Mouse (Mus musculus) lung, adult 2 months (tissue): Measurements from ENCODE around the gene Nudt4. TPM values are rescaled to one million over a fixed set of nuclear protein-coding genes. Genes with fewer than 3 reads are reported as not detected.

Source experiments
- DNase-seq: peaks from one replicate; pipeline ENCODE4 v3.0.0; 2022
- H3K4me1 ChIP-seq: fragments of 200-500 bp; 2 replicates; pipeline ENCODE4 v1.6.1; 2011; ENCODE audit warnings: low read length; ENCODE audit not compliant: control insufficient read depth, insufficient read depth
- H3K4me3 ChIP-seq: fragments of 200-500 bp; replicated peaks from 2 replicates; pipeline ENCODE3; 2011; ENCODE audit warnings: low read depth, mild to moderate bottlenecking, control low read depth, low read length; ENCODE audit errors: extremely low read depth
- CTCF ChIP-seq: fragments of 200-500 bp; IDR thresholded peaks from 2 replicates; pipeline ENCODE4 v1.5.1; 2011; ENCODE audit warnings: mild to moderate bottlenecking, low read length, control low read depth; ENCODE audit not compliant: insufficient read depth
- POLR2A ChIP-seq: fragments of 200-500 bp; IDR thresholded peaks from 2 replicates; pipeline ENCODE4 v1.6.1; 2011; ENCODE audit warnings: low read depth, mild to moderate bottlenecking, control low read depth, low read length, borderline replicate concordance; ENCODE audit errors: extremely low read depth
- WGBS: fragments of 180-500 bp; shearing (Covaris S2); methylation state at CpG from one replicate; pipeline ENCODE4 v1.1.7; 2018; 5-methylcytosine and 5-hydroxymethylcytosine counted together
- polyA plus RNA-seq: library from polyadenylated mRNA; depleted of rRNA; stranded (reverse); fragments of >200 nt; gene quantifications from 2 replicates; pipeline ENCODE4 v1.2.3, GENCODE M21; 2012; rRNA removed

Nudt4 gene
- polyA plus RNA-seq, 1 experiment: 22.5 TPM

- 39% methylated on average over 6 of the region's 6 CpGs for WGBS
- no peaks in the 10 kb centered on the region for H3K4me1 ChIP-seq
- no peak overlapping the region for H3K4me3 ChIP-seq
- no peak for TF ChIP-seq CTCF
- DNase-seq: no peak
Observed at GRCm38 (mm10) chr10:95508793-95509192, 55.2 kb downstream of the Nudt4 start.

- WGBS: 84% methylated on average over 8 of the region's 8 CpGs
- DNase-seq: no peak
- Histone ChIP-seq H3K4me1 (no peaks in the 10 kb centered on the region), H3K4me3 (no peak overlapping the region)
- TF ChIP-seq CTCF: no peak
- TF ChIP-seq POLR2A: no peak
Observed at GRCm38 (mm10) chr10:95508126-95508525, 55.8 kb downstream of the Nudt4 start.

GRCm38 (mm10) chr10:95504341-95504740, 59.6 kb downstream of the Nudt4 start:
- Histone ChIP-seq H3K4me3 (no peak overlapping the region), H3K4me1 (peaks cover 3% of the 10 kb centered on the region; the same call in 1 of the 2 replicates)
- TF ChIP-seq POLR2A (no peak), CTCF (no peak)
- no peak for DNase-seq
- WGBS: 6% methylated on average over 1 of the region's 1 CpGs

- H3K4me1 ChIP-seq: peaks cover 3% of the 10 kb centered on the region; the same call in 1 of the 2 replicates
- TF ChIP-seq POLR2A (no peak), CTCF (no peak)
- H3K4me3 ChIP-seq: no peak overlapping the region
- DNase-seq: no peak
- 86% methylated on average over 14 of the region's 14 CpGs for WGBS
Observed at GRCm38 (mm10) chr10:95503443-95504235, 60.3 kb downstream of the Nudt4 start.

DNA sequence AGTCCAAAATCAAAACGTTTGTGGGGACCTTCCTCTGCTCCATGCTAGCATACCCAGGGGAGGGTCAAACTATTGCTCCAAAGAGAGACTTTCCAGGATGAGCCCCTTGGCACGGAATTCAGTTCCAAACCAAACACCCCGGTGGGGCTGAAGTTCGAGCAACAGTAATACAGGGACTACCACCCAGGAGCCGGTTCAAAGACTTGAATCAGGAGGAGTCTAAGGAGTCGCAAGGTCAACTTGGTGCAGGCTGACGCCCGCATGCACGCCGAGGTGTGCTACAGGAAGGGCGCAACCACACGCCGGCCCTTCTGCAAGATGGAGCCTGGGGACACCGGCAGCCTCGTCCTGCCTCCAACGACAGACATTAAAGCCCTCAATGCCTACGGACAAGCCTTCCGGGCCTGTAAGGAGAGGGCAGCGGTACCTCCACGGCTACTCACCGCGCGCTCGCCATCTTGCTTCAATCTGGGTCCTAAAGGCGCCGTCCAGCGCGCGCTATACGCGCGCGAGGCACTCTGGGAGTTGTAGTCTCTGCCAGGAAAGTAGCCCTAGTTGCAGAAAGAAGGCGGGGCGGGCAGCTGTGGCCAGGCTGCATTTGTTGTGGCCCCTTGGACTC, 62.4 kb downstream of the Nudt4 start, which contains the start of gene Mrpl42:
Gene Mrpl42, minus strand, starts transcription at position 478 of the 619 bp plus-strand sequence.
- Histone ChIP-seq H3K4me1 (peaks cover 3% of the 10 kb centered on the region; the same call in 1 of the 2 replicates), H3K4me3 (peak within 1 kb of the TSS; percentile 82)
- WGBS: under 1% methylated on average over 35 of the region's 35 CpGs
- TF ChIP-seq POLR2A: peak; percentile 82; the same call in 1 of the 2 replicates
- TF ChIP-seq CTCF: no peak
- DNase-seq: peak; percentile 81

- TF ChIP-seq CTCF (no peak), POLR2A (no peak)
- Histone ChIP-seq H3K4me1 (peaks cover 3% of the 10 kb centered on the region; the same call in 1 of the 2 replicates), H3K4me3 (peak overlapping the region; percentile 82)
- DNase-seq: no peak
- under 1% methylated on average over 7 of the region's 7 CpGs for WGBS
Observed at GRCm38 (mm10) chr10:95501033-95501432, 62.9 kb downstream of the Nudt4 start.

Other genes with a start within 250 kb of the Nudt4 start
- 21.0 and 21.8 TPM in 2 replicates for gene Cradd, start 240.0 kb downstream of the Nudt4 start, polyA plus RNA-seq
- gene Socs2, start 147.0 kb downstream of the Nudt4 start, polyA plus RNA-seq: 83.1 and 140 TPM in 2 replicates
- gene Mrpl42, start 62.2 kb downstream of the Nudt4 start, polyA plus RNA-seq: 39.3 and 80.6 TPM in 2 replicates
- 25.5 and 41.1 TPM in 2 replicates for gene Ube2n, start 49.0 kb downstream of the Nudt4 start, polyA plus RNA-seq
- gene Anapc15-ps, start 109.3 kb upstream of the Nudt4 start, polyA plus RNA-seq: not detected in 2 replicates